Mouse (Mus musculus) lung, embryonic 14.5 days (tissue): Measurements from ENCODE around the gene Nde1. TPM values are rescaled to one million over a fixed set of nuclear protein-coding genes. Genes with fewer than 3 reads are reported as not detected.

Source experiments
- ATAC-seq: fragments of 200-750 bp; cut with Nextera tagmentation; 2 replicates; pipeline ENCODE4 v1.8.0; 2017; ENCODE audit warnings: mild to moderate bottlenecking, moderate TSS enrichment, moderate library complexity; ENCODE audit not compliant: insufficient read depth
- DNase-seq: peaks from one replicate; pipeline ENCODE4 v3.0.0-alpha.2; 2015
- H3K27ac ChIP-seq: fragments of 300-500 bp; sonication (generic); 2 replicates; pipeline ENCODE4 v1.5.1; 2014; ENCODE audit warnings: low read depth, mild to moderate bottlenecking, moderate library complexity
- H3K27me3 ChIP-seq: fragments of 300-500 bp; sonication (generic); 2 replicates; pipeline ENCODE4 v1.6.1; 2014; ENCODE audit warnings: low read length, control low read depth; ENCODE audit not compliant: insufficient read depth
- H3K36me3 ChIP-seq: fragments of 300-500 bp; sonication (generic); 2 replicates; pipeline ENCODE4 v1.6.1; 2014; ENCODE audit warnings: control low read depth; ENCODE audit not compliant: insufficient read depth
- H3K4me1 ChIP-seq: fragments of 300-500 bp; sonication (generic); 2 replicates; pipeline ENCODE4 v1.6.1; 2014; ENCODE audit warnings: antibody characterized with exemption, control low read depth; ENCODE audit not compliant: insufficient read depth
- H3K4me2 ChIP-seq: fragments of 300-500 bp; sonication (generic); 2 replicates; pipeline ENCODE4 v1.6.1; 2014; ENCODE audit warnings: mild to moderate bottlenecking
- H3K4me3 ChIP-seq: fragments of 300-500 bp; sonication (generic); 2 replicates; pipeline ENCODE4 v1.5.1; 2014; ENCODE audit warnings: low read depth, low read length
- H3K9ac ChIP-seq: fragments of 300-500 bp; sonication (generic); 2 replicates; pipeline ENCODE4 v1.6.1; 2014
- H3K9me3 ChIP-seq: fragments of 300-500 bp; sonication (generic); 2 replicates; pipeline ENCODE4 v1.6.1; 2016; ENCODE audit warnings: low read depth, low read length, control low read depth
- CTCF ChIP-seq: IDR thresholded peaks from 2 replicates; pipeline ENCODE4 v1.5.1; 2016; ENCODE audit warnings: antibody characterized with exemption, low read depth
- WGBS: fragments of 180-500 bp; shearing (Covaris S2); extraction: QIAGEN DNeasy Blood & Tissue Kit; methylation state at CpG from one replicate; pipeline ENCODE4 v1.1.7; 2014; 5-methylcytosine and 5-hydroxymethylcytosine counted together
- polyA plus RNA-seq: library from polyadenylated mRNA; unstranded; fragments of >200 nt; fragmentation: Nextera tagmentation; extraction: Ambion mirVana; gene quantifications from 2 replicates; pipeline ENCODE4 v1.2.1, GENCODE M21; 2014

Gene Nde1
- 157 and 158 TPM in 2 replicates for polyA plus RNA-seq

- ATAC-seq (peak; percentile 93), DNase-seq (peak; percentile 98)
- TF ChIP-seq CTCF = no peak
- no peaks in the 10 kb centered on the region for H3K9me3 ChIP-seq
- H3K4me2 ChIP-seq = peak within 1 kb of the TSS; percentile 80
- H3K27me3 ChIP-seq = no peaks in the 10 kb centered on the region
- WGBS = under 1% methylated on average over 42 of the region's 43 CpGs
- peaks cover 11% of the 10 kb centered on the region; the same call in 1 of the 2 replicates for H3K36me3 ChIP-seq
- peak within 1 kb of the TSS; percentile 75 for H3K4me3 ChIP-seq
- H3K9ac ChIP-seq = peak within 1 kb of the TSS; percentile 83
- peak within 1 kb of the TSS; percentile 88 for H3K27ac ChIP-seq
- peaks cover 15% of the 10 kb centered on the region; the same call in 1 of the 2 replicates for H3K4me1 ChIP-seq
Observed at GRCm38 (mm10) chr16:14162988-14163416, at the start of gene Nde1, which contains the start of gene Marf1. Nde1 (plus strand) TSS chr16:14163275. Marf1 (minus strand) TSS chr16:14163351.

DNA sequence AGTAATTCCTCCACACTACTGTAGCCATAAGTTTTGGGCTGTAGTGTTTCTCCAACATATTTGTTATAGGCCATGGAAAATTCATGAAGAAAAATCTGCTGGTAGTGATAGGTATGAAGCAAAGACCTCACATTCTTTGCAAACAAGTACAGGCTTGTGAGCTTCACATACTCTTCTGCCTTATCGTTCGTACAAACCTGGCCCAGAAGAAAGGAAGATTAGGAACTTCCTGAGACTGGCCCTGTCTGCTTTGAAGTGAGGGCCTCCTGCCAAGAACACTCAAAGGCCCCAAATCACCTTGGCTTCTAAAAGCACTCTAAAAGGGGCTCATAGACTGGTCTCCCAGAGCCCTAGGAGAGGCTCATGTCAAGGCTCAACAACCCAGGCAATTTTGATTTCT is 45.8 kb upstream of the Nde1 start:
- H3K27ac ChIP-seq = no peak overlapping the region
- 63% methylated on average over 2 of the region's 2 CpGs for WGBS
- DNase-seq (no peak), ATAC-seq (no peak)
- H3K4me1 ChIP-seq = no peaks in the 10 kb centered on the region
- no peak overlapping the region for H3K4me2 ChIP-seq
- peaks cover 63% of the 10 kb centered on the region for H3K36me3 ChIP-seq
- no peak for TF ChIP-seq CTCF
- H3K27me3 ChIP-seq = no peaks in the 10 kb centered on the region
- H3K9me3 ChIP-seq = no peaks in the 10 kb centered on the region
- no peak overlapping the region for H3K4me3 ChIP-seq
- no peak overlapping the region for H3K9ac ChIP-seq

GRCm38 (mm10) chr16:14120941-14121340 is 42.1 kb upstream of the Nde1 start:
- H3K27ac ChIP-seq = no peak overlapping the region
- TF ChIP-seq CTCF = no peak
- no peaks in the 10 kb centered on the region for H3K9me3 ChIP-seq
- DNase-seq (no peak), ATAC-seq (no peak)
- H3K4me1 ChIP-seq = no peaks in the 10 kb centered on the region
- H3K36me3 ChIP-seq = peaks cover 71% of the 10 kb centered on the region
- no peak overlapping the region for H3K9ac ChIP-seq
- H3K27me3 ChIP-seq = no peaks in the 10 kb centered on the region
- WGBS = 93% methylated on average over 5 of the region's 5 CpGs
- H3K4me3 ChIP-seq = no peak overlapping the region
- H3K4me2 ChIP-seq = no peak overlapping the region

- Histone ChIP-seq H3K4me3 (no peak overlapping the region), H3K9me3 (no peaks in the 10 kb centered on the region), H3K4me2 (no peak overlapping the region), H3K36me3 (peaks cover 73% of the 10 kb centered on the region), H3K9ac (no peak overlapping the region), H3K27me3 (no peaks in the 10 kb centered on the region), H3K27ac (no peak overlapping the region), H3K4me1 (no peaks in the 10 kb centered on the region)
- TF ChIP-seq CTCF = no peak
- DNase-seq = no peak
- 93% methylated on average over 7 of the region's 7 CpGs for WGBS
- no peak for ATAC-seq
Observed at GRCm38 (mm10) chr16:14121563-14121962, 41.5 kb upstream of the Nde1 start.

DNA sequence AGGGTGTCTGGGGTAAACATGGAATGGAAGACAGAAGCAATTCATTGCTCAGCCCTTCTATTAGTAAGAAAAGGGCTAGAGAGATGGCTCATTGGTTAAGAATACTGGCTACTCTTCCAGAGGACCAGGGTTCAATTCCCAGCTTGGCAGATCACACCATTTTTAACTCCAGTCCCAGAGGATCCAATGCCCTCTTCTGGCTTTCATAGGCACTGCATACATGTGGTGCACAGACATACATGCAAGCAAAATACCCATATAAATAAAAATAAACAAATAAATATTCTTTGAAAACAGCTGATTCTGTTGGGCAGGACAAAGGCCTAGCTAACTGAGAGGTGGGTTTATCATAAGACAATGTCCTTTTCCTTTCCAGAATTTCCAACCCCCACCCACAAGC is 40.5 kb upstream of the Nde1 start:
- Histone ChIP-seq H3K27me3 (no peaks in the 10 kb centered on the region), H3K4me3 (no peak overlapping the region), H3K9me3 (no peaks in the 10 kb centered on the region), H3K4me1 (no peaks in the 10 kb centered on the region), H3K4me2 (no peak overlapping the region), H3K27ac (no peak overlapping the region), H3K9ac (no peak overlapping the region), H3K36me3 (peaks cover 75% of the 10 kb centered on the region)
- ATAC-seq (no peak), DNase-seq (no peak)
- 0 out of 2 replicates have a peak, but pooled peaks have one; percentile 13 for TF ChIP-seq CTCF

DNA sequence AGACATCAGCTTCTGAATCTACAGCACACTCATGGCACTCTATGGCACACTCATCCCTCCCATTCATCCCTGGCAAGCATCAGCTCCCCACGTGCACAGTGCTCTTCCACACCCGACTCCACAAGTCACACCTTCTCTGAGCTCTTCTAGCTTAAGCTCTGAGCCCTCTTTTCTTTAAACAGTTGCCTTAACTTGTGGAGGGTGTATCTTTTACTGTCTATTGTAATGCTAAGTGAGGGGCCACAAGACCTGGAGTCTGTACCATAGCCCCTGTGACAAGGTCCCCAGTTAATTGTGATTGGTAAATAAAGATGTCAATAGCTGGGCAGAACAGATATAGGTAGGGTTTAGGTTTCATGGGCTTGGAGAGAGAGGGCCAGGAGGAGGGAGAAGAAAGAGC is 39.2 kb upstream of the Nde1 start:
- 92% methylated on average over 2 of the region's 2 CpGs for WGBS
- ATAC-seq (no peak), DNase-seq (no peak)
- Histone ChIP-seq H3K27me3 (no peaks in the 10 kb centered on the region), H3K4me1 (no peaks in the 10 kb centered on the region), H3K27ac (no peak overlapping the region), H3K4me2 (no peak overlapping the region), H3K36me3 (peaks cover 88% of the 10 kb centered on the region), H3K9ac (no peak overlapping the region), H3K9me3 (no peaks in the 10 kb centered on the region), H3K4me3 (no peak overlapping the region)
- no peak for TF ChIP-seq CTCF

GRCm38 (mm10) chr16:14124709-14125108 is 38.4 kb upstream of the Nde1 start:
- ATAC-seq = no peak
- H3K36me3 ChIP-seq = peaks cover 93% of the 10 kb centered on the region
- no peak for TF ChIP-seq CTCF

DNA sequence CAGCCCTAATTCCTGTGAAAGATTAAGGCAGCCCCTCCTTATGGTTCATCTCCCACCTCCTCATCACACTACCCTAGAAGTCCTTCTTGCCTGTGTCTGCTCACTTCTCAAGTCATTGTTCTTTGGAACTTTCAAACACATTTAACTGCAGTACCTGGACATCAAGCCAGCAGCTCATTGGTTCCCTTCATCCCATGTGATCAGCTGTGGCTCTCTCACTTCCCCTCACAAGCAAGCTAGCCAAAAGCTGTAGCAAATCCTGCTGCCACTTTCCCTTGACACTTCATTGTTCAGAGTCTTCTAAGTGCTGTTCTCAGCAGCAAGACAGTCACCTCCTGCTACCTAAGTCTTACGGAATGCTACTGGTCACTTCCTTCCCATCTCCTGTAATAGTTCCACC is 37.8 kb upstream of the Nde1 start:
- WGBS = 88% methylated on average over 1 of the region's 1 CpGs
- ATAC-seq = no peak
- TF ChIP-seq CTCF = no peak

More at GRCm38 (mm10) chr16:14124709-14125108, 38.4 kb upstream of the Nde1 start:
- Histone ChIP-seq H3K4me2 (no peak overlapping the region), H3K9me3 (no peaks in the 10 kb centered on the region), H3K4me1 (no peaks in the 10 kb centered on the region), H3K4me3 (no peak overlapping the region), H3K27me3 (no peaks in the 10 kb centered on the region), H3K27ac (no peak overlapping the region), H3K9ac (no peak overlapping the region)
- WGBS = 95% methylated on average over 7 of the region's 7 CpGs
- no peak for DNase-seq

More for the DNA sequence above, 37.8 kb upstream of the Nde1 start:
- DNase-seq = no peak
- Histone ChIP-seq H3K4me2 (no peak overlapping the region), H3K9me3 (no peaks in the 10 kb centered on the region), H3K4me1 (no peaks in the 10 kb centered on the region), H3K27me3 (no peaks in the 10 kb centered on the region), H3K27ac (no peak overlapping the region), H3K9ac (no peak overlapping the region), H3K4me3 (no peak overlapping the region), H3K36me3 (peaks cover 94% of the 10 kb centered on the region)
